Mouse (Mus musculus): ENCODE measurements around the gene Zfp599.

GRCm38 (mm10) chr9:22214549-22214948 is 45.1 kb downstream of the Zfp599 start:
- no peak for TF ChIP-seq CTCF (IDR thresholded peaks at IDR 0.05; ENCODE audit: control insufficient read depth, insufficient read depth, low read length)
- TF ChIP-seq POLR2A (IDR thresholded peaks at IDR 0.05; ENCODE audit: borderline replicate concordance, control insufficient read depth, low read depth, low read length), result no peak
